Mouse (Mus musculus): ENCODE results near the gene C130032M10Rik.

DNA sequence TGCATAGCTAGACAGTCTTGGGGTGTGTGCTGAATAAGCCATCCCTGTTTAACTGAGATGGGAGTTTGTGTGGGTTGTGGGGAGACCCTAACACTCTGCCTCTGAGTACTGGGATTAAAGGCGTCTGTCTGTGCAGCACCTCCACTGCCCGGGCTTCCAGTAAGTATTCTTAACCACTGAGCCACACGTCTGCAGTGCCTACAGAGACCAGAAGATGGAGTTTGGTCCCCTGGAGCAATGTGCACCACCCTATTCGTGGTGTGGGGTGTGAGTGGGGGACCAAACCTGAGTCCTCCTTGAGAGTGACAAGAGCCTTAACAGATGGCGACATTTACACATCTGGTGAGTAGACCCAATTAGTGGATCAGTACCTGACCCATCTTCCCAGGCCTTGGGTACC, 6.5 kb downstream of the C130032M10Rik start:
- TF ChIP-seq CHD2 (IDR thresholded peaks at IDR 0.05; ENCODE audit: low read depth, low read length) (no peak), ZNF384 (IDR thresholded peaks at IDR 0.05; ENCODE audit: low read depth, low read length) (no peak), ZC3H11A (IDR thresholded peaks at IDR 0.05; ENCODE audit: borderline replicate concordance, low read depth, low read length) (no peak)

Measured in ES-E14 (cell line).